Mouse (Mus musculus): ENCODE measurements around the gene Gm7954.
"Not testable (repeated sequence)": the region's sequence is repeated elsewhere in the genome, so short reads cannot be mapped to it uniquely, and the experiment has no call there.

Gm7954 gene

GRCm38 (mm10) chr14:41453418-41453817 is at the start of gene Gm7954:
TSS of gene Gm7954 (minus strand) at chr14:41453518.
- not testable (repeated sequence) for DNase-seq (ENCODE audit: low spot score)

GRCm38 (mm10) chr14:41489385-41489784 is 36.1 kb upstream of the Gm7954 start, which contains the start of gene Gm3486:
TSS of gene Gm3486 (minus strand) at chr14:41489485.
- not testable (repeated sequence) for DNase-seq (ENCODE audit: low spot score)

GRCm38 (mm10) chr14:41425393-41426075 is 27.8 kb downstream of the Gm7954 start:
- not testable (repeated sequence) for DNase-seq (ENCODE audit: low spot score)

- DNase-seq (ENCODE audit: low spot score) = not testable (repeated sequence)
Measured at GRCm38 (mm10) chr14:41424694-41425093, 28.6 kb downstream of the Gm7954 start.

GRCm38 (mm10) chr14:41408181-41408580 is 45.1 kb downstream of the Gm7954 start, which contains the start of gene Gm6482:
TSS of gene Gm6482 (minus strand) at chr14:41408281.
- not testable (repeated sequence) for DNase-seq (ENCODE audit: low spot score)

All from MN1 (cell line).